Mouse (Mus musculus) CH12.LX (cell line): ENCODE results near the gene Plxna2. TPM values are rescaled to one million over a fixed set of nuclear protein-coding genes. Genes with fewer than 3 reads are reported as not detected.

ENCODE experiments used
- DNase-seq: peaks from one replicate; pipeline ENCODE4 v3.0.0-alpha.2; 2013; ENCODE audit errors: extremely low read depth
- H3K27ac ChIP-seq: 2 replicates; pipeline ENCODE4 v1.5.1; 2012; ENCODE audit warnings: low read depth, mild to moderate bottlenecking, control low read depth, moderate library complexity; ENCODE audit not compliant: insufficient read depth
- H3K27me3 ChIP-seq: replicated peaks from 2 replicates; pipeline ENCODE3; 2012; ENCODE audit warnings: inconsistent platforms
- H3K36me3 ChIP-seq, 2 experiments: replicated peaks in 1 of 2; 2 replicates each; pipeline versions ENCODE3 to v1.6.1; 2012; ENCODE audit warnings: inconsistent platforms in 1 of 2, low read length in 1 of 2, mild to moderate bottlenecking in 1 of 2, mixed read lengths in 1 of 2, moderate library complexity in 1 of 2; ENCODE audit not compliant: control insufficient read depth in 1 of 2, insufficient read depth in 1 of 2
- H3K4me1 ChIP-seq, 2 experiments: 2 replicates each; pipeline ENCODE4 v1.6.1; 2012; ENCODE audit warnings: inconsistent platforms in 1 of 2, moderate library complexity in 1 of 2; ENCODE audit not compliant: insufficient read depth in 2 of 2, control insufficient read depth in 1 of 2
- H3K4me2 ChIP-seq: 2 replicates; pipeline ENCODE4 v1.6.1; 2012; ENCODE audit warnings: low read depth, mild to moderate bottlenecking, control low read depth; ENCODE audit not compliant: poor library complexity, insufficient read depth, severe bottlenecking
- H3K4me3 ChIP-seq, 3 experiments: fragments of 150-350 bp in 1 of 3; sonication (generic) in 1 of 3; replicated peaks in 1 of 3; 2 replicates each; pipeline versions ENCODE3 to v1.5.1; 2011 to 2012; ENCODE audit warnings: low read depth in 2 of 3, low read length in 2 of 3, mild to moderate bottlenecking in 2 of 3, moderate library complexity in 2 of 3, control low read depth in 1 of 3, improper control_type of control experiment in 1 of 3, inconsistent platforms in 1 of 3, mixed read lengths in 1 of 3; ENCODE audit not compliant: poor library complexity in 1 of 3
- H3K79me2 ChIP-seq: replicated peaks from 2 replicates; pipeline ENCODE4 v1.6.1; 2012; ENCODE audit warnings: mild to moderate bottlenecking, moderate library complexity; ENCODE audit not compliant: control insufficient read depth, poor library complexity, insufficient read depth, severe bottlenecking; ENCODE audit errors: extremely low read depth
- H3K9ac ChIP-seq: 2 replicates; pipeline ENCODE4 v1.6.1; 2012; ENCODE audit warnings: low read depth, mild to moderate bottlenecking, control low read depth, moderate library complexity; ENCODE audit not compliant: insufficient read depth
- H3K9me3 ChIP-seq: replicated peaks from 2 replicates; pipeline ENCODE3; 2012; ENCODE audit warnings: low read length, inconsistent platforms, mixed read lengths
- BHLHE40 ChIP-seq: IDR thresholded peaks from 2 replicates; pipeline ENCODE4 v1.6.1; 2011; ENCODE audit warnings: mild to moderate bottlenecking, low read depth, low read length, improper control_type of control experiment
- CHD2 ChIP-seq: IDR thresholded peaks from 2 replicates; pipeline ENCODE4 v1.6.1; 2011; ENCODE audit warnings: low read length, improper control_type of control experiment
- E2F4 ChIP-seq: IDR thresholded peaks from 2 replicates; pipeline ENCODE4 v1.6.1; 2011; ENCODE audit warnings: low read depth, low read length, improper control_type of control experiment; ENCODE audit not compliant: insufficient replicate concordance
- ELF1 ChIP-seq: IDR thresholded peaks from 2 replicates; pipeline ENCODE4 v1.6.1; 2014; ENCODE audit warnings: low read depth, mild to moderate bottlenecking, inconsistent platforms, low read length, improper control_type of control experiment
- EP300 ChIP-seq: IDR thresholded peaks from 2 replicates; pipeline ENCODE4 v1.6.1; 2011; ENCODE audit warnings: low read length, improper control_type of control experiment
- ETS1 ChIP-seq: conservative IDR thresholded peaks from 2 replicates; pipeline ENCODE4 v1.6.1; 2012; ENCODE audit warnings: low read depth, mild to moderate bottlenecking, inconsistent platforms, low read length, improper control_type of control experiment, moderate library complexity
- IRF4 ChIP-seq: IDR thresholded peaks from 2 replicates; pipeline ENCODE4 v1.6.1; 2014; ENCODE audit warnings: low read depth, mild to moderate bottlenecking, inconsistent platforms, low read length, improper control_type of control experiment
- JUN ChIP-seq: IDR thresholded peaks from 2 replicates; pipeline ENCODE4 v1.6.1; 2011; ENCODE audit warnings: low read depth, mild to moderate bottlenecking, low read length, improper control_type of control experiment, moderate library complexity; ENCODE audit not compliant: insufficient read depth
- JUND ChIP-seq: conservative IDR thresholded peaks from 2 replicates; pipeline ENCODE4 v1.6.1; 2011; ENCODE audit warnings: low read depth, low read length, improper control_type of control experiment
- MAFK ChIP-seq: IDR thresholded peaks from 2 replicates; pipeline ENCODE4 v1.6.1; 2011; ENCODE audit warnings: low read length, improper control_type of control experiment; ENCODE audit not compliant: insufficient replicate concordance
- MAX ChIP-seq: IDR thresholded peaks from 2 replicates; pipeline ENCODE4 v1.6.1; 2011; ENCODE audit warnings: low read length, improper control_type of control experiment
- MEF2A ChIP-seq: IDR thresholded peaks from 2 replicates; pipeline ENCODE4 v1.6.1; 2014; ENCODE audit warnings: low read depth, mild to moderate bottlenecking, inconsistent platforms, low read length, improper control_type of control experiment, borderline replicate concordance
- MXI1 ChIP-seq: IDR thresholded peaks from 2 replicates; pipeline ENCODE4 v1.6.1; 2011; ENCODE audit warnings: mild to moderate bottlenecking, low read depth, low read length, improper control_type of control experiment
- PAX5 ChIP-seq: IDR thresholded peaks from 2 replicates; pipeline ENCODE4 v1.6.1; 2012; ENCODE audit warnings: low read length, inconsistent platforms, mixed read lengths
- POLR2A ChIP-seq: IDR thresholded peaks from 2 replicates; pipeline ENCODE4 v1.6.1; 2011; ENCODE audit warnings: low read depth, mild to moderate bottlenecking, improper control_type of control experiment, low read length
- RAD21 ChIP-seq: IDR thresholded peaks from 2 replicates; pipeline ENCODE4 v1.6.1; 2011; ENCODE audit warnings: low read depth, mild to moderate bottlenecking, low read length, improper control_type of control experiment, moderate library complexity
- ZC3H11A ChIP-seq: IDR thresholded peaks from 2 replicates; pipeline ENCODE4 v1.6.1; 2012; ENCODE audit warnings: low read depth, mild to moderate bottlenecking, inconsistent platforms, low read length, improper control_type of control experiment
- ZKSCAN1 ChIP-seq: IDR thresholded peaks from 2 replicates; pipeline ENCODE4 v1.6.1; 2012; ENCODE audit warnings: low read depth, inconsistent platforms, low read length, improper control_type of control experiment, borderline replicate concordance
- ZNF384 ChIP-seq: IDR thresholded peaks from 2 replicates; pipeline ENCODE4 v1.6.1; 2012; ENCODE audit warnings: low read depth, low read length, improper control_type of control experiment, inconsistent platforms
- dilution Hi-C: fragments of 300-500 bp; cut with MboI; formaldehyde crosslinking; loops from 2 replicates; pipeline ENCODE4 v1.14.3; 2020; ENCODE audit warnings: low sequenced_read_pairs; ENCODE audit not compliant: extremely low pct_unique_long_range_greater_than_20kb, extremely low pct_ligation_motif_present
- in situ Hi-C: fragments of 300-500 bp; cut with MboI; formaldehyde crosslinking; loops from 3 replicates; pipeline ENCODE4 v1.14.3; 2019; ENCODE audit warnings: low sequenced_read_pairs, low pct_ligation_motif_present, low pct_unique_long_range_greater_than_20kb, mixed read lengths
- polyA plus RNA-seq: library from polyadenylated mRNA; unstranded; fragments of >175 nt; gene quantifications from 2 replicates; pipeline ENCODE4 v1.2.1, GENCODE M21; 2012; ENCODE audit warnings: low read depth; ENCODE audit not compliant: insufficient read length
- total RNA-seq, 2 experiments: library from RNA; depleted of rRNA; stranded (reverse); fragments of 300-350 nt in 1 of 2; fragments of >200 nt in 1 of 2; gene quantifications; 2 replicates each; pipeline ENCODE4 v1.2.3; 2012 to 2014

Gene Plxna2
- total RNA-seq (2012; rRNA removed) (0.04 and 0.13 TPM in 2 replicates), total RNA-seq (2014; rRNA removed) (0.05 TPM in 2 replicates), polyA plus RNA-seq (0.04 and 0.16 TPM in 2 replicates)

DNA sequence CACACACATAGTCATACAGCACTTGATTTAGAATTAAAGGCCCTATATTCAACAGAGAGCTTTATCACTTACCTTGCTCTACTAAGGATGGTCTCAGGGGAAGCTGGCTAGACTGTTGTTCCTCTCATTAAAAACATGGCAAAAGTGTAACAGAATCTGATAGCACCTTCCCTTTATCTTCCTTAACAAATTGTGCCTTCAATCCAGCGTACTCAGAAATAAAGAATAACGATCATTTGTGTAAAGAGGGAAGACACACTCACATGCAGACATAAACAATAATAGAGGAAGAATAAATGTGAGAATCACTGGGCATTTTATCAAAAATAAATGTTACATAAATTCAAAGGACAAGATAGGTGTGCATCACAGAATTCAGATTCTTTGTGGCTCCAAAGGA lies at the start of gene Plxna2:
TSS of gene Plxna2 (plus strand) at position 301 of the 400 bp plus-strand sequence.
- no peak for TF ChIP-seq BHLHE40
- TF ChIP-seq ELF1, result no peak
- no peak for TF ChIP-seq EP300
- no peak for TF ChIP-seq MAFK
- TF ChIP-seq ETS1, result no peak
- no peak for TF ChIP-seq ZNF384
- no peak for TF ChIP-seq CHD2
- TF ChIP-seq ZC3H11A, result no peak
- TF ChIP-seq POLR2A, result no peak
- TF ChIP-seq IRF4, result no peak
- TF ChIP-seq JUND, result no peak
- no peak for TF ChIP-seq MEF2A
- no peak for TF ChIP-seq PAX5
- TF ChIP-seq MAX, result no peak
- TF ChIP-seq ZKSCAN1, result no peak
- TF ChIP-seq JUN, result no peak
- no peak for TF ChIP-seq MXI1
- TF ChIP-seq E2F4, result no peak
- TF ChIP-seq RAD21, result no peak
- no peak for DNase-seq
- Histone ChIP-seq H3K27ac (no peak within 1 kb of the TSS), H3K9me3 (no peaks in the 10 kb centered on the region), H3K79me2 (no peaks in the 10 kb centered on the region), H3K9ac (no peak within 1 kb of the TSS), H3K27me3 (no peaks in the 10 kb centered on the region), H3K4me2 (no peak within 1 kb of the TSS), H3K36me3 (no peaks in the 10 kb centered on the region), H3K4me1 (peaks cover 0 to 7% of the 10 kb centered on the region in 2 experiments; a peak in 2 of 4 replicates), H3K4me3 (no peak within 1 kb of the TSS)
- in situ Hi-C loops (loop anchor here (25.0 kb wide), 1 partner anchor 344 kb away; no protein-coding TSS in a partner anchor), dilution Hi-C loops (no loop called here)

DNA sequence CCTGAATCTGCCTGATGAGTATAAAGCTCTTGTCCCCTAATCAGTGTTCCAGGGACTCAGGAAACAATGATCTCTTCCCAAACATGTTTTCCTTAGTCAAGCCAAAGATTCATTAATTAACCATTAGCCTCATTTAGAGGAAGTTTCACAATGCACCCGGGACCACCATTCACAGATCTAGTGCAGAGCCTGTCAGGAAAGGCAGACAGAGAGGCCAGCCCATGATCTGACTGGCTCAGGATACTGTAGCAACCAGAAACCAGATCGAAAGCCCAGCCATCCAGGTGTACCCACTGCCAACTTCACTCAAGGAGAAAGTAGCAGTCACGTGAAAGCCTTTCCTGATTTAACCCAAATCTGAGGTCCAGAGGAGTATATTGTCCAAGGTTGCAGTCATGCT lies 44.1 kb upstream of the Plxna2 start:
- Histone ChIP-seq H3K4me3 (no peak overlapping the region), H3K27me3 (no peaks in the 10 kb centered on the region), H3K9me3 (no peaks in the 10 kb centered on the region), H3K36me3 (no peaks in the 10 kb centered on the region), H3K4me2 (no peak overlapping the region), H3K79me2 (no peaks in the 10 kb centered on the region), H3K9ac (no peak overlapping the region), H3K4me1 (peaks cover 0 to 5% of the 10 kb centered on the region in 2 experiments; a peak in 1 of 4 replicates), H3K27ac (no peak overlapping the region)
- dilution Hi-C loops, result no loop called here
- in situ Hi-C loops, result no loop called here
- no peak for DNase-seq
- TF ChIP-seq MXI1, result no peak
